Mouse (Mus musculus) cerebellum, adult 8-10 months (tissue): ENCODE data around the gene 3425401B19Rik.

ENCODE experiments used
- DNase-seq: peaks from one replicate; pipeline ENCODE4 v3.0.0; 2022

3425401B19Rik gene

DNA sequence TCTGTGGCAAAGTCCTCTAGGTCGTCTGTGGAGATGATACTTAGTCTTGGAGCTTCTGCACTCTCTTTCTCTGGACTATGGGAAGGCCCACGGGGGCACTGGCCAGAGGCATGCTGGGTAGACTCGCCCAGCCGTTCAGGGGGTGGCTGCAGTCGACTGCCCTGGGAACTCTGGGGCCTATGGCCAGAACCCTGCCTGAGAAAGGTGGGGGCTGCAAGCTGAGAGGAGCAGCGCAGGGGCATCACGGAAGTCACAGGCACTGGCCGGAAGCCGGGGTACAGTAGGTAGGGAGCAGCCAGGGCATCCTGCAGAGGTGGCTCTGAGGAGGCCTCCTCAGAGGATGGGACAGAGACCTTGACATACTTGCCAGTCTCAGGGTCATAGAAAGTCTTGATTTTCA, 25.3 kb downstream of the 3425401B19Rik start:
- DNase-seq: no peak

DNA sequence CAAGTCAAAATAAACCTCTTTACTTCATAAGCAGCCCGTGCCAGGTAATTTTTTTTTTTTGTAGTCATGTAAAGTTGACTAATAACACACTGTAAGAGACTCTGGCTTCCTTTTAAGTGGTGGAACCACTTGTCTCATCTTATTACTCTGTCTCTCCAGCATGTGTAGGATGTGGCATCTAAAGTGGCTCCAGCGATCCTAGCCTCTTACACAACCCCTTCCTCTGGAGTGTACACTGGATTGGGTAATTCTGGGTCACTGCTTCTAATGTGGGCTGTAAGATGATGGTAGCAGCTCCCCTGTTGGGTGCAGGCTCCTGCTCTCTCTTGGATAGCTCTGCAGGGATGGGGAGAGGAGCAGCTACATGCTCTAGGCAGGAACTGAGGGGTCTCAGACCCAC, 46.6 kb downstream of the 3425401B19Rik start:
- DNase-seq: no peak

DNA sequence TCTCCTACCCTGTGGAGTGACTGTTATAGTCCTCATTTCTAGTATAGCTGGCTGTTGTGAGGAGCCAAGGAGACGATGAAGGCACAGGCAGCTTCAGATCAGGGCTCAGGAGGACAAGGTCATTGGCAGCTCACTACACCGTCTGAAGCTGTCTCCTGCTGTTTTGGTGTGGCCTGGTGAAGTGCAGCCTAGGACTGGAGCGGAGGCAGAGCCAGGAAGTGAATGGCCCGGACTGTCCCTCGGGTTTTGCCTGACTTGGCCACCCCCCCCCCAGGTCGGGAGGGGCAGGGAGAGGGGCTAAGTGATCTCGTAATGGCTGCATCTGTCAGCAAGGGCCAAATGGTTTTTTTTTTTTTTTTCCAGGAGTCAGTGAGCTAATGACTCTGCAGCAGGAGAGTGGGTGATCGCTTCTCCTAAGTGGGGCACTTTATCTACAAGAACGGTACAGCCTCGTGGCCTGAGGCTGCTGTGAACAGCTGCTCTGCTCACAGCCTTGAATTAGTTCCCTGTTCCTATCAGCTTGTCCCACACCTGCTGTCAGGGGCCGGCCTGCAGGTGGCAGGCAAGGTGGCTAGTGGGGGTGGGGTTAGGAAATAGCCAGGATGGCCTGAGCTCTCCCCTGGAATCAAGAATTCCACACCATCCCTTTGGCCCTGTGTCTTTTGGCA, 50.9 kb downstream of the 3425401B19Rik start:
- no peak for DNase-seq

DNA sequence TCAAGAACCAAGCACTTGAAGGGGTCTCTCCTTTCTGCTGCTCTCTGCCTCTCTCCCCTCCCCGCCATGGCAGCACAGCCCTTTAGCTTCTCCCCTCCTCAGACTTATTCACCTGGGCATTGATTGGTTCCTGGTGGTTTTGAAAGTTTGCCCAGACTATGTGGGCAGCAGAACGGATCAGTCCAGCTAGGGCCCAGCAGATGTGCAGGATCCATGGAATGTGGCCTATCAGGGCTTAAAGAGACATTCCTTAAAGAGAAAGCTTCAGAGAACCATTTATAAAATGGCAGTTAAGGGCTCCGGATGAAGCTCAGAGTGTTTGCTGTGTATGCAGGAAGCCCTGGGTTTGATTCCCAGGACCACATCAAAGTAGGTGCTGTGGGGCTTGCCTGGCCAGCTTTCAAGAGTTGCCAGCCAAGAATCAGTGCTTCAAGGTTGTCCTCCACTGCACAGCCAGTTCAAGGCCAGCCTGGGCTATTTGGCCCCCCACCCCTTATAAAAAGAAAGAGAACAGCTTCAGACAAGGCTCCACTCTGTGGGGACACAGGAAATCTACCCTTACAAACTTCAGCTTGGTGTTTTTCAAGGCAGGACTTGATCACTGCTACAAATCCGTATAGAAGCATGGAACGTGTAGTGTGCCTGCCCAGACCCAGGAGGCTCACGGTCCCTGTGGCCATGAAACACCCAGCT, 52.0 kb downstream of the 3425401B19Rik start:
- DNase-seq: no peak

DNA sequence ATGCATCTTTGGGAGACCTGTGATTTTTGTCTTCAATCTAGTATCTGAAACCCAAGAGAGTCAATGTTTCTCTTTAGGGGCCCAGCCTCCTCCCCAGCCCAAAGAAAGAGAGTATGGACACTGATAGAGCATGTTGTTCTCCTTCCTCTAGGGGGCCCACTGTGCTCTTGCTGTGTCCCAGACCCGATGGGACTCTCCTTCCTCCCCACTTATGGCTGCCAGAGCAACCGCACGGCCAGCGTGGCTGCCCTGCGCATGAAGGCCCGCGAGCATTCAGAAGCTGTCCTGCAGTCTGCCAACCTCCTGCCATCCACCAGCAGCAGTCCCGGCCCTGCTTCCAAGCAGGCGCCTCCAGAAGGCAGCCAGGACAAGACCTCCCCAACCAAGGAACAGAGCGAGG, 56.5 kb downstream of the 3425401B19Rik start:
- no peak for DNase-seq

DNA sequence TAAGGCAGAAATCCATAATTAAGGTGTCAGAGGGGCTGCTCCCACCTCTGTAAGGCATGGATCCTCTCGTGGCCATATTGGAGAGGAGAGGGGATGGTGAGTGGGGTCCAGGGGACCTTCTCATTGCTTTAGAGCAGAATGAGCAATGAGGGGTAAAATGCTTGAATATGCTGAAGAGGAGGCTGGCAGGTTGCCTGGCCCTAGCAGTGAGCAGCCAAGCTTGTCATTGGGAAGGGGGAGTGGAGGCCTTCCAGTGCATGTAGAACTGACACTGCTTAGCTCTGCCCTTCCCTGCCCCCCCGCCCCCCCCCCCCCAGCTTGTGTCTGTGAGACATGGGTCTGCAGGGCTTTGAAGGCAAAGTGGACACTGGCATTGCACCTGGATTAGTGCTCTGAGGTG, 57.8 kb downstream of the 3425401B19Rik start:
- DNase-seq: no peak

DNA sequence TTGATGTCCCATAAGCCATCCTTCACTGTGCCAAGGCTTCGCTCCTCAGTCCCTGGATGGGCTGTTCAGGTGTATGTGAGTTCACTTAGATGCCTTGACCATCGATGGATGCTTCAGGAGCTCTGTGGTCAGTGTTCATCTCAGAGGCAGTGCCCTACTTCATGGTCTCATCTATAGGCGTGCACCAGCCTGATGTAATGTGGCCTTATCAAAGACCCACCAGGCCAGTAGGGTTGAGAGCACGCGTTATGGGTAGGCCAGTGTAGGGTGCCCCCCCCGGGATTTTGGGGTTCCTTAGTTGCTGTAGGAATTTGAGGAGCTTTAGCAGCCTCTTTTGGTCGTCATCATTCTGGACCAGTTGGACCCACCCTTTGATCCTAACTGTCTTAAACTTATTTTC, 60.3 kb downstream of the 3425401B19Rik start:
- no peak for DNase-seq

DNA sequence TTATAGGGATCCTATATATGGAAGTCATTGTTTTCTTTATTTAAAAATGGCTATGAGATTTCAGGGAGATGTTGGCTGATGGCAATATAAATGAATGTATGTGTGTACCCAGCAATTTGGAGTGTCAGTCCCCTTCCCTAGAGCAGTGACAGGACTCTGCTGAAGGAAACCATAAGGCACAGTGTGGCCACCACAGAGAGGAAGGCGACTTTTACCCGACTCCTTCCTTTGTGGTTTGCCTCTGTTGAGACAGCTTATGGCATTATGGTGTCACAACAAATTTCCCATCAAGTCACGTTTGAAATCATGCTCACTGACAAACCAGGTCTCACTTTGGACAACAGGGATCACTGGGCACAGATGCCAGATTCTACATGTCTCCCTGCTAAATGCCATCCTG, 60.8 kb downstream of the 3425401B19Rik start:
- no peak for DNase-seq

DNA sequence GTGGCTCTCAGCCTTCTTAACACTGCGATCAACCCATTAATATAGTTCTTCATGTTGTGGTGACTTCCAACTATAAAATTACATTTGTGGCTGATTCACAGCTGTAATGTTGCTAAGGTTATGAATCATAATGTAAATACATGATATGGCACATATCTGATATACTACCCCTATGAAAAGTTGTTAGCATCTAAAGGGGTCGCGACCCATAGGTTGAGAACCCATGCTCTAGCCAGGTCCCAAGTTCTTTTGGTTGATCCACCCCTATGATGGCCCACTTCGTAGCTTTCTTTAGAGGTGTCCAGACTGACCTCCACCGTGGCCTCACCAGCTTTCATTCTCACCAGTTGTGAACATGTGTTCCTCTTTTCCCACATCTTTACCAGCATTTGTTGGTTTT, 67.8 kb downstream of the 3425401B19Rik start:
- no peak for DNase-seq

DNA sequence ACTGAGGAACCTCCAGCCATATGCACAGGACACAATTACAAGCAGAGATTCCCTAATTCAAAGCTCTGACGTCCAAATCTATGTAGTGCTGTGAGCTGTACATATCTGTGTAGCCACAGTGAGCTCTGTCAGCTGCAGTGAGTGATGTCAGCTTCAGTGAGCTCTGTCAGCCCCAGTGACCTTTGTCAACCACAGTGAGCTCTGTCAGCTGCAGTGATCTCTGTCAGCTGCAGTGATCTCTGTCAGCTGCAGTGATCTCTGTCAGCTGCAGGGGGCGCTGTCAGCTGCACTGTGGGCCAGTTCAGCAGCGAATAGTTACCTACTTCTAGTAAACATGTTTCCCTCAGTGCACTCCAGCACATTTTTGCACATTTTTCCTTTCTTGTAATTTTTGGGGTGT, 75.7 kb downstream of the 3425401B19Rik start:
- DNase-seq: peak; percentile 20
